Mouse (Mus musculus) CH12.LX (cell line): Measurements from ENCODE around the gene Slc44a1. TPM values are rescaled to one million over a fixed set of nuclear protein-coding genes. Genes with fewer than 3 reads are reported as not detected.

Source experiments
- DNase-seq: peaks from one replicate; pipeline ENCODE4 v3.0.0-alpha.2; 2013; ENCODE audit errors: extremely low read depth
- H3K27ac ChIP-seq: 2 replicates; pipeline ENCODE4 v1.5.1; 2012; ENCODE audit warnings: low read depth, mild to moderate bottlenecking, control low read depth, moderate library complexity; ENCODE audit not compliant: insufficient read depth
- H3K27me3 ChIP-seq: replicated peaks from 2 replicates; pipeline ENCODE3; 2012; ENCODE audit warnings: inconsistent platforms
- H3K36me3 ChIP-seq, 2 experiments: replicated peaks in 1 of 2; 2 replicates each; pipeline versions ENCODE3 to v1.6.1; 2012; ENCODE audit warnings: inconsistent platforms in 1 of 2, low read length in 1 of 2, mild to moderate bottlenecking in 1 of 2, mixed read lengths in 1 of 2, moderate library complexity in 1 of 2; ENCODE audit not compliant: control insufficient read depth in 1 of 2, insufficient read depth in 1 of 2
- H3K4me1 ChIP-seq, 2 experiments: 2 replicates each; pipeline ENCODE4 v1.6.1; 2012; ENCODE audit warnings: inconsistent platforms in 1 of 2, moderate library complexity in 1 of 2; ENCODE audit not compliant: insufficient read depth in 2 of 2, control insufficient read depth in 1 of 2
- H3K4me2 ChIP-seq: 2 replicates; pipeline ENCODE4 v1.6.1; 2012; ENCODE audit warnings: low read depth, mild to moderate bottlenecking, control low read depth; ENCODE audit not compliant: poor library complexity, insufficient read depth, severe bottlenecking
- H3K4me3 ChIP-seq, 3 experiments: fragments of 150-350 bp in 1 of 3; sonication (generic) in 1 of 3; replicated peaks in 1 of 3; 2 replicates each; pipeline versions ENCODE3 to v1.5.1; 2011 to 2012; ENCODE audit warnings: low read depth in 2 of 3, low read length in 2 of 3, mild to moderate bottlenecking in 2 of 3, moderate library complexity in 2 of 3, control low read depth in 1 of 3, improper control_type of control experiment in 1 of 3, inconsistent platforms in 1 of 3, mixed read lengths in 1 of 3; ENCODE audit not compliant: poor library complexity in 1 of 3
- H3K79me2 ChIP-seq: replicated peaks from 2 replicates; pipeline ENCODE4 v1.6.1; 2012; ENCODE audit warnings: mild to moderate bottlenecking, moderate library complexity; ENCODE audit not compliant: control insufficient read depth, poor library complexity, insufficient read depth, severe bottlenecking; ENCODE audit errors: extremely low read depth
- H3K9ac ChIP-seq: 2 replicates; pipeline ENCODE4 v1.6.1; 2012; ENCODE audit warnings: low read depth, mild to moderate bottlenecking, control low read depth, moderate library complexity; ENCODE audit not compliant: insufficient read depth
- H3K9me3 ChIP-seq: replicated peaks from 2 replicates; pipeline ENCODE3; 2012; ENCODE audit warnings: low read length, inconsistent platforms, mixed read lengths
- CHD2 ChIP-seq: IDR thresholded peaks from 2 replicates; pipeline ENCODE4 v1.6.1; 2011; ENCODE audit warnings: low read length, improper control_type of control experiment
- E2F4 ChIP-seq: IDR thresholded peaks from 2 replicates; pipeline ENCODE4 v1.6.1; 2011; ENCODE audit warnings: low read depth, low read length, improper control_type of control experiment; ENCODE audit not compliant: insufficient replicate concordance
- ETS1 ChIP-seq: conservative IDR thresholded peaks from 2 replicates; pipeline ENCODE4 v1.6.1; 2012; ENCODE audit warnings: low read depth, mild to moderate bottlenecking, inconsistent platforms, low read length, improper control_type of control experiment, moderate library complexity
- GABPA ChIP-seq: IDR thresholded peaks from 2 replicates; pipeline ENCODE4 v1.6.1; 2012; ENCODE audit warnings: low read depth, low read length, improper control_type of control experiment, inconsistent platforms; ENCODE audit not compliant: insufficient replicate concordance
- JUN ChIP-seq: IDR thresholded peaks from 2 replicates; pipeline ENCODE4 v1.6.1; 2011; ENCODE audit warnings: low read depth, mild to moderate bottlenecking, low read length, improper control_type of control experiment, moderate library complexity; ENCODE audit not compliant: insufficient read depth
- JUND ChIP-seq: conservative IDR thresholded peaks from 2 replicates; pipeline ENCODE4 v1.6.1; 2011; ENCODE audit warnings: low read depth, low read length, improper control_type of control experiment
- KAT2A ChIP-seq: IDR thresholded peaks from 2 replicates; pipeline ENCODE4 v1.6.1; 2012; ENCODE audit warnings: low read length, improper control_type of control experiment, inconsistent platforms; ENCODE audit not compliant: insufficient replicate concordance
- MAZ ChIP-seq: IDR thresholded peaks from 2 replicates; pipeline ENCODE4 v1.6.1; 2012; ENCODE audit warnings: low read depth, mild to moderate bottlenecking, inconsistent platforms, low read length, improper control_type of control experiment, moderate library complexity
- MYC ChIP-seq: IDR thresholded peaks from 2 replicates; pipeline ENCODE4 v1.6.1; 2011; ENCODE audit warnings: low read depth, mild to moderate bottlenecking, improper control_type of control experiment, low read length
- NELFE ChIP-seq: IDR thresholded peaks from 2 replicates; pipeline ENCODE4 v1.6.1; 2011; ENCODE audit warnings: low read depth, low read length, improper control_type of control experiment
- POLR2AphosphoS2 ChIP-seq: IDR thresholded peaks from 2 replicates; pipeline ENCODE4 v1.6.1; 2011; ENCODE audit warnings: low read depth, low read length, improper control_type of control experiment
- RAD21 ChIP-seq: IDR thresholded peaks from 2 replicates; pipeline ENCODE4 v1.6.1; 2011; ENCODE audit warnings: low read depth, mild to moderate bottlenecking, low read length, improper control_type of control experiment, moderate library complexity
- SMC3 ChIP-seq: IDR thresholded peaks from 2 replicates; pipeline ENCODE4 v1.6.1; 2011; ENCODE audit warnings: low read depth, low read length, improper control_type of control experiment
- TCF12 ChIP-seq: IDR thresholded peaks from 2 replicates; pipeline ENCODE4 v1.6.1; 2014; ENCODE audit warnings: low read depth, mild to moderate bottlenecking, inconsistent platforms, low read length, improper control_type of control experiment
- USF1 ChIP-seq: IDR thresholded peaks from 2 replicates; pipeline ENCODE4 v1.6.1; 2014; ENCODE audit warnings: low read depth, mild to moderate bottlenecking, inconsistent platforms, low read length, improper control_type of control experiment
- USF2 ChIP-seq: conservative IDR thresholded peaks from 2 replicates; pipeline ENCODE4 v1.6.1; 2011; ENCODE audit warnings: low read depth, low read length, improper control_type of control experiment
- ZC3H11A ChIP-seq: IDR thresholded peaks from 2 replicates; pipeline ENCODE4 v1.6.1; 2012; ENCODE audit warnings: low read depth, mild to moderate bottlenecking, inconsistent platforms, low read length, improper control_type of control experiment
- ZKSCAN1 ChIP-seq: IDR thresholded peaks from 2 replicates; pipeline ENCODE4 v1.6.1; 2012; ENCODE audit warnings: low read depth, inconsistent platforms, low read length, improper control_type of control experiment, borderline replicate concordance
- ZMIZ1 ChIP-seq: IDR thresholded peaks from 2 replicates; pipeline ENCODE4 v1.6.1; 2012; ENCODE audit warnings: low read depth, mild to moderate bottlenecking, inconsistent platforms, low read length, improper control_type of control experiment
- dilution Hi-C: fragments of 300-500 bp; cut with MboI; formaldehyde crosslinking; loops from 2 replicates; pipeline ENCODE4 v1.14.3; 2020; ENCODE audit warnings: low sequenced_read_pairs; ENCODE audit not compliant: extremely low pct_unique_long_range_greater_than_20kb, extremely low pct_ligation_motif_present
- in situ Hi-C: fragments of 300-500 bp; cut with MboI; formaldehyde crosslinking; loops from 3 replicates; pipeline ENCODE4 v1.14.3; 2019; ENCODE audit warnings: low sequenced_read_pairs, low pct_ligation_motif_present, low pct_unique_long_range_greater_than_20kb, mixed read lengths
- polyA plus RNA-seq: library from polyadenylated mRNA; unstranded; fragments of >175 nt; gene quantifications from 2 replicates; pipeline ENCODE4 v1.2.1, GENCODE M21; 2012; ENCODE audit warnings: low read depth; ENCODE audit not compliant: insufficient read length
- total RNA-seq, 2 experiments: library from RNA; depleted of rRNA; stranded (reverse); fragments of 300-350 nt in 1 of 2; fragments of >200 nt in 1 of 2; gene quantifications; 2 replicates each; pipeline ENCODE4 v1.2.3; 2012 to 2014

Slc44a1 gene
- total and polyA plus RNA-seq, 3 experiments, result 5.4 to 9.3 (median 6.6) TPM

DNA sequence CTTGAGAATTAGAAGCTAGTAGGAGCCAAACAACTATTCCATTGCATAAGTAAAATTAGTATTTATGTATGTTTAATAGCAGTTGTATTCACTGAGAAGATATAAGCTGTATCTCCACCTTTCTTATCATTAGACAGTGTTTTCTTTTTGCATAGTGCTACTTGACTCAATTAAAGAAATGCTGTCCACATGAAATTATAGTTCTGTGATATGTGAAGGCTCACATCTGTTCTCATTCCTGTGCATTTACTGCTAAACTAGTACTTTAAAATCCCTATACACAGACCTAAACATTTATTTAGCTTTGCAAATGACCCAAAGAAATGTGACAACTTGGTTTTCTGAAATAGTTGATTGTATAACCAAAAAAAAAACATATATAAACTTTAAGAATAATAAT lies 96.9 kb downstream of the Slc44a1 start:
- no peak for DNase-seq
- no peaks in the 10 kb centered on the region for H3K9me3 ChIP-seq
- TF ChIP-seq NELFE (no peak), GABPA (no peak), MAZ (no peak), USF1 (no peak), KAT2A (no peak), JUND (no peak), POLR2AphosphoS2 (no peak), CHD2 (no peak), USF2 (no peak), E2F4 (no peak), MYC (no peak), ZC3H11A (no peak), ZMIZ1 (no peak), RAD21 (no peak), ZKSCAN1 (no peak)
- H3K4me1 ChIP-seq, result no peaks in the 10 kb centered on the region
- no peak overlapping the region for H3K9ac ChIP-seq
- in situ Hi-C loops (no loop called here), dilution Hi-C loops (no loop called here)
- H3K27ac ChIP-seq, result no peak overlapping the region
- H3K79me2 ChIP-seq, result no peaks in the 10 kb centered on the region
- peaks cover 0 to 2% of the 10 kb centered on the region in 2 experiments for H3K36me3 ChIP-seq
- H3K27me3 ChIP-seq, result no peaks in the 10 kb centered on the region
- H3K4me3 ChIP-seq, result no peak overlapping the region
- H3K4me2 ChIP-seq, result no peak overlapping the region

- Histone ChIP-seq H3K4me2 (no peak overlapping the region), H3K27me3 (no peaks in the 10 kb centered on the region), H3K9ac (no peak overlapping the region), H3K79me2 (no peaks in the 10 kb centered on the region), H3K4me3 (no peak overlapping the region)
- in situ Hi-C loops, result no loop called here
- TF ChIP-seq JUN, result no peak
- TF ChIP-seq SMC3, result no peak
- no peak for TF ChIP-seq ETS1
- no peak for TF ChIP-seq TCF12
- TF ChIP-seq CHD2, result no peak
- no peak for TF ChIP-seq GABPA
- no peak for TF ChIP-seq E2F4
- TF ChIP-seq, all 38 proteins: peak for 0
- no peaks in the 10 kb centered on the region for H3K4me1 ChIP-seq
- no peak overlapping the region for H3K27ac ChIP-seq
- H3K36me3 ChIP-seq, result peaks cover 0 to 5% of the 10 kb centered on the region in 2 experiments
- dilution Hi-C loops, result no loop called here
- DNase-seq, result no peak
- H3K9me3 ChIP-seq, result no peaks in the 10 kb centered on the region
These were observed 97.3 kb downstream of the Slc44a1 start for GRCm38 (mm10) chr4:53537539-53537938.
